Mouse (Mus musculus): ENCODE measurements around the gene Pxdn. TPM values are rescaled to one million over a fixed set of nuclear protein-coding genes. Genes with fewer than 3 reads are reported as not detected.

The Pxdn gene
- polyA plus RNA-seq (2016; fragmentation: Nextera tagmentation; extraction: Ambion mirVana), result 108 and 137 TPM in 2 replicates

GRCm38 (mm10) chr12:29937308-29937707 lies at the start of gene Pxdn:
Gene Pxdn (plus strand): TSS chr12:29937608.
- Histone ChIP-seq H3K27ac (peak within 1 kb of the TSS; percentile 99), H3K9me3 (replicated peaks) (no peaks in the 10 kb centered on the region), H3K4me3 (peak within 1 kb of the TSS; percentile 79), H3K27me3 (ENCODE audit: low read depth, poor library complexity, severe bottlenecking) (no peaks in the 10 kb centered on the region), H3K4me1 (peaks cover 47% of the 10 kb centered on the region), H3K36me3 (peaks cover 18% of the 10 kb centered on the region)
- DNase-seq (ENCODE audit: low spot score), result no peak
- 33% methylated on average over 8 of the region's 8 CpGs for WGBS

DNA sequence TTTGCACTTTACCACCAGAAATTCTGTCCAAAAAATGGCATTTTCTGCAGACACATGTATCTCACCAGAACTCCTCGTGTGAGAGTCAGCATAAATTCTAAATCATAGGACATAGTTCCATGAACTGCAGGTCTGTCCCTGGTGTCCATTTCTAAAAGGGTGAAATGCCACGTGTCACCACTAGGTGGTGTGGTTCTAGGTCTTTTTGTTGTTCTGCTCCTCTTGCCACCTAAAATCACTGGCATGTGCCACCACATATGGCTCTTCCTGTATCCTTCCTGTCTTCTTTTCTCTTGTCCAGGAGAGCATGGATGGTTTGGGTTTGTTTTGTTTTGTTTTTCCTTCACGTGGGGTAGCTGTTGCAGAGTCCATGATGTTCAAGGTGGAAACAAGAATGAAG lies 42.7 kb upstream of the Pxdn start:
- WGBS, result 22% methylated on average over 3 of the region's 3 CpGs
- peak; percentile 55 for DNase-seq (ENCODE audit: low spot score)
- no peaks in the 10 kb centered on the region for H3K36me3 ChIP-seq
- H3K9me3 ChIP-seq (replicated peaks), result no peaks in the 10 kb centered on the region
- no peaks in the 10 kb centered on the region for H3K4me1 ChIP-seq
- no peak overlapping the region for H3K4me3 ChIP-seq
- no peak overlapping the region for H3K27ac ChIP-seq
- H3K27me3 ChIP-seq (ENCODE audit: low read depth, poor library complexity, severe bottlenecking), result no peaks in the 10 kb centered on the region

- Histone ChIP-seq H3K9me3 (replicated peaks) (no peaks in the 10 kb centered on the region), H3K27ac (no peak overlapping the region), H3K27me3 (ENCODE audit: low read depth, poor library complexity, severe bottlenecking) (no peaks in the 10 kb centered on the region), H3K4me1 (no peaks in the 10 kb centered on the region), H3K4me3 (no peak overlapping the region), H3K36me3 (no peaks in the 10 kb centered on the region)
- WGBS, result 80% methylated on average over 3 of the region's 3 CpGs
- DNase-seq (ENCODE audit: low spot score), result no peak
These were observed 39.8 kb upstream of the Pxdn start for GRCm38 (mm10) chr12:29897533-29898085.

DNA sequence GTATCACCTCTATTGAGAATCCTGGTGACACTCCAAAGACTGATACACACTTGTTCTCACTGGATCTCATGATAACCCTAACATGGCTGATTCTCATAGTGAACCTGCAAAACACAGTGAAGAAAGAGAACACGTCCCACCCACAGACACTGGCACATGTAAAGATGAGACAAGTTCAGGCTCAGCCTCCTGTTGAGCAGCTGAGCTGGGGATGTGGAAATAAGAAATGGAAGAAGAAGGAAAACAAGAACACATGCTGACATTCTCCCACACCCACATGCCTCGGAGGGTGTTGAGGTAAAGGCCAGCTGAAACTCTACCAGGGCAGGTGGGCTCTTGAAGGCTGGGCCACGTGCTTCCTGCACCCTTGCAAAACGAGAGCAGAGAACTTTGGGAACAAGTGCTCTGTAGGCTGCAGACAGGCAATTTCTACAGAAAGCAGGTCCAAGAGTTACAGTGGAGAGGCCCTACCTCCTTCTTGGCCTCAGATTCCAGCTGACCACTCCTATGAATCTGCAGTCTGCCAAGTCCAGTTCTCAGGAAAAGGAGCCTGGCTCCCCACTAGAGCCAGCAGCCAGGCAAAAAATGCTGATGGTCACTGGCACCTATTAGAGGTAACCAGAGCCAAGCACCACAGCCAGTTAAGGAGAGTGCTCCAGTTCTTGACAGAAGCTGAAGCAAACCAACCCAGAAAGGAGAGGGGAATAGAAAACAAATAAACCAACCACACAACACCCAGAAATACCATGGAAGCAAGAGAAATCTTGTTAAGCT lies 33.1 kb upstream of the Pxdn start:
- H3K27ac ChIP-seq, result no peak overlapping the region
- no peaks in the 10 kb centered on the region for H3K27me3 ChIP-seq (ENCODE audit: low read depth, poor library complexity, severe bottlenecking)
- H3K9me3 ChIP-seq (replicated peaks), result no peaks in the 10 kb centered on the region
- WGBS, result 81% methylated on average over 4 of the region's 4 CpGs
- H3K4me3 ChIP-seq, result no peak overlapping the region
- no peaks in the 10 kb centered on the region for H3K36me3 ChIP-seq
- no peaks in the 10 kb centered on the region for H3K4me1 ChIP-seq
- DNase-seq (ENCODE audit: low spot score), result no peak

- Histone ChIP-seq H3K9me3 (replicated peaks) (no peaks in the 10 kb centered on the region), H3K27ac (no peak overlapping the region), H3K4me1 (peaks cover 5% of the 10 kb centered on the region; the same call in 1 of the 2 replicates), H3K4me3 (no peak overlapping the region), H3K27me3 (ENCODE audit: low read depth, poor library complexity, severe bottlenecking) (no peaks in the 10 kb centered on the region), H3K36me3 (no peaks in the 10 kb centered on the region)
- DNase-seq (ENCODE audit: low spot score), result peak; percentile 37
- 58% methylated on average over 2 of the region's 2 CpGs for WGBS
These were observed 30.4 kb upstream of the Pxdn start for GRCm38 (mm10) chr12:29907056-29907455.

GRCm38 (mm10) chr12:29916139-29916538 lies 21.3 kb upstream of the Pxdn start:
- Histone ChIP-seq H3K4me1 (peaks cover 5% of the 10 kb centered on the region; the same call in 1 of the 2 replicates), H3K27me3 (ENCODE audit: low read depth, poor library complexity, severe bottlenecking) (no peaks in the 10 kb centered on the region), H3K27ac (no peak overlapping the region), H3K36me3 (no peaks in the 10 kb centered on the region), H3K4me3 (no peak overlapping the region), H3K9me3 (replicated peaks) (no peaks in the 10 kb centered on the region)
- DNase-seq (ENCODE audit: low spot score), result no peak
- WGBS, result 84% methylated on average over 3 of the region's 3 CpGs

DNA sequence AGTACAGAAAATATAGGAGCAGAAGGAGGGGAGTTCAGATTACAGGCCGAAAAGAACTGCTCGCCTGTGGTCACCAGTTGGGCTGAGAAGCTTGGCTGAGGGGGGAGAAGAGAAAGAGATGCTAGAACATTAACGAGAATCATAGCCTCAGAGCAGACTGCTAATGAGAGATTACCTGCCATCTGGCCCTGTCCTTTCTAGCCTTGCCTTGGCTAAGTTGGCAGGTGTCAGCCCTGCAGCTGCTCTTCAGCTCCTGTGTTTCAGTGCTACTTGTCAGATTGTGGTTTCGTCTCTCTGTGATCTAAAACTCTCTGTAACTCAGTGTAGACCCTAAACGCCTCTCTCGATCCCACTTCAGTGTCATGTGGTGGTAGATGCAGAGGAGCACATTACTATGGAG lies 20.6 kb upstream of the Pxdn start:
- no peak for DNase-seq (ENCODE audit: low spot score)
- no peak overlapping the region for H3K27ac ChIP-seq
- no peaks in the 10 kb centered on the region for H3K9me3 ChIP-seq (replicated peaks)
- H3K4me3 ChIP-seq, result no peak overlapping the region
- no peaks in the 10 kb centered on the region for H3K36me3 ChIP-seq
- peaks cover 2% of the 10 kb centered on the region; the same call in 1 of the 2 replicates for H3K4me1 ChIP-seq
- no peaks in the 10 kb centered on the region for H3K27me3 ChIP-seq (ENCODE audit: low read depth, poor library complexity, severe bottlenecking)
- WGBS, result 91% methylated on average over 6 of the region's 6 CpGs

GRCm38 (mm10) chr12:29920298-29920697 lies 17.1 kb upstream of the Pxdn start:
- no peaks in the 10 kb centered on the region for H3K4me1 ChIP-seq
- no peak overlapping the region for H3K4me3 ChIP-seq
- no peak overlapping the region for H3K27ac ChIP-seq
- H3K27me3 ChIP-seq (ENCODE audit: low read depth, poor library complexity, severe bottlenecking), result no peaks in the 10 kb centered on the region
- WGBS, result 91% methylated on average over 7 of the region's 7 CpGs
- DNase-seq (ENCODE audit: low spot score), result no peak
- no peaks in the 10 kb centered on the region for H3K36me3 ChIP-seq
- H3K9me3 ChIP-seq (replicated peaks), result no peaks in the 10 kb centered on the region

DNA sequence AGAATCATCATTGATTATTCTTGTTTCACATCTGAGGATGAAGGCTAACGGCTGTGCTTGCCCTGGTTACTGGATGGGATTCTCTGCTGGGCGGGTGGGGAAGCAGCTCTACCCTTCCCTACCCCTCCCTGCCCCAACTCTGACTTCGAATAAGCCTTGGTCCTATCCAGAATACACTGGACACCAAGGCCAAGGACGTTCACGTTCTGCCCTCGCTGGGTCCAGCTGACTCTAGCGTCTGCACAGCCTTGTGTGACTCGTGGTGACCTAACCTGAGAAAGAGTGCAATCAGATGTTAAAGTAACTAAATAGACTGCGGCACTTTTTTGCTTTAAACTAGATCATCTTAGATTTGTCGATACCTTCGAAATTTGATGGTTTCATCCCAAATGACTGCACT lies 15.9 kb upstream of the Pxdn start:
- no peak for DNase-seq (ENCODE audit: low spot score)
- H3K36me3 ChIP-seq, result no peaks in the 10 kb centered on the region
- 83% methylated on average over 11 of the region's 11 CpGs for WGBS
- no peak overlapping the region for H3K4me3 ChIP-seq
- no peak overlapping the region for H3K27ac ChIP-seq
- no peaks in the 10 kb centered on the region for H3K9me3 ChIP-seq (replicated peaks)
- H3K4me1 ChIP-seq, result no peaks in the 10 kb centered on the region
- no peaks in the 10 kb centered on the region for H3K27me3 ChIP-seq (ENCODE audit: low read depth, poor library complexity, severe bottlenecking)

- no peaks in the 10 kb centered on the region for H3K4me1 ChIP-seq
- no peak overlapping the region for H3K4me3 ChIP-seq
- no peak overlapping the region for H3K27ac ChIP-seq
- WGBS, result 50% methylated on average over 3 of the region's 3 CpGs
- H3K9me3 ChIP-seq (replicated peaks), result no peaks in the 10 kb centered on the region
- no peaks in the 10 kb centered on the region for H3K36me3 ChIP-seq
- DNase-seq (ENCODE audit: low spot score), result peak; percentile 41
- no peaks in the 10 kb centered on the region for H3K27me3 ChIP-seq (ENCODE audit: low read depth, poor library complexity, severe bottlenecking)
These were observed 10.5 kb upstream of the Pxdn start for GRCm38 (mm10) chr12:29926896-29927295.

GRCm38 (mm10) chr12:29930591-29930990 lies 6.8 kb upstream of the Pxdn start:
- H3K4me3 ChIP-seq, result no peak overlapping the region
- WGBS, result 79% methylated on average over 1 of the region's 1 CpGs
- no peak for DNase-seq (ENCODE audit: low spot score)
- peaks cover 11% of the 10 kb centered on the region for H3K4me1 ChIP-seq
- H3K27me3 ChIP-seq (ENCODE audit: low read depth, poor library complexity, severe bottlenecking), result no peaks in the 10 kb centered on the region
- H3K9me3 ChIP-seq (replicated peaks), result no peaks in the 10 kb centered on the region
- no peak overlapping the region for H3K27ac ChIP-seq
- H3K36me3 ChIP-seq, result no peaks in the 10 kb centered on the region

DNA sequence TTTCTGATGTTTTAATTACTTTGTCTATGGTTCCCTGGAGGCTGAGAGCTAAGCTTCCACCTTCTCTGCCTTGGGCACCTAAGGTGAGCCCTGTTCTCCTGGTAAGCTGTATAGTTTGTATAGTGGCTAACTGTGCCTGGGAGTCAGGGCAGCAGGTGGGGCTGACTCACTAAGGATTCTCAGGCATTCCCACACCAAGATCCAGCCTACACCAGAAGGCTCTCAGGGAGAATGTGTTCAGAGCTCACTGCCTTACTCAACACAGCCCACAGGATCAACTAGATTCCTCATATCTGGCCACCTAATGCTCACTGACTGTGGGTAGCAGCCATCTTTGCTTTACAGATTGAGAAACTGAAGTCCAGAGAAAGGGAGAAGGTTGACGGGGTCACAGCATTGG lies 4.5 kb upstream of the Pxdn start:
- no peak for DNase-seq (ENCODE audit: low spot score)
- no peaks in the 10 kb centered on the region for H3K9me3 ChIP-seq (replicated peaks)
- H3K4me3 ChIP-seq, result no peak overlapping the region
- 100% methylated on average over 1 of the region's 1 CpGs for WGBS
- peaks cover 19% of the 10 kb centered on the region for H3K4me1 ChIP-seq
- H3K27ac ChIP-seq, result no peak overlapping the region
- H3K27me3 ChIP-seq (ENCODE audit: low read depth, poor library complexity, severe bottlenecking), result no peaks in the 10 kb centered on the region
- no peaks in the 10 kb centered on the region for H3K36me3 ChIP-seq

DNA sequence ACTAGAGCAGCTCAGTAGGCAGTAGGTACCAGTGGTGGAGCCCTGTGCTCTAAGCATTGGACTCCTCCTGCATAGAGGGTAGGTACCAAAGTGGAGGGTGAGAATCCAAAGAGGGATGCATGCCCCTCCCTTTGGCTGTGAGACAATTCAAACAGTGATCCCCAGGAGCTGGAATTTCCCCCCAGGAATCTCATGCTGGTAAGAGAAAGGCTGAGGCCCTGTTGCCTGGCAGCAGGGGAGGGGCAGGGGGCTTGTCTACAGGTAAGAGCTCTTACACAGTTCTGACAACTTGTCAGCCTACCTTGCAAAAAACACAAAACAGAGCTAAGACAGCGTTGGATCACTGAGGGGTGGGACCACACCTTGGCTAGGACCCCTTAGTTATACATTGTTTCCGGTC lies 3.9 kb upstream of the Pxdn start:
- Histone ChIP-seq H3K27me3 (ENCODE audit: low read depth, poor library complexity, severe bottlenecking) (no peaks in the 10 kb centered on the region), H3K9me3 (replicated peaks) (no peaks in the 10 kb centered on the region), H3K4me1 (peaks cover 20% of the 10 kb centered on the region), H3K36me3 (no peaks in the 10 kb centered on the region), H3K27ac (no peak overlapping the region), H3K4me3 (no peak overlapping the region)
- 66% methylated on average over 2 of the region's 2 CpGs for WGBS
- DNase-seq (ENCODE audit: low spot score), result no peak

All from limb, embryonic 10.5 days (tissue).